Mouse (Mus musculus) heart, adult 18-20 months (tissue): ENCODE measurements around the gene Rab11fip5. TPM values are rescaled to one million over a fixed set of nuclear protein-coding genes. Genes with fewer than 3 reads are reported as not detected.

ENCODE experiments used
- DNase-seq, 2 experiments: peaks; one replicate each; pipeline ENCODE4 v3.0.0; 2021 to 2022; ENCODE audit warnings: mixed read lengths in 1 of 2
- total RNA-seq, 2 experiments: library from RNA; stranded (reverse); gene quantifications; 2 replicates each; pipeline ENCODE4 v1.2.3; 2021

The Rab11fip5 gene
- total RNA-seq, 2 experiments from 2014 or later, result 56.3 to 75.5 TPM

DNA sequence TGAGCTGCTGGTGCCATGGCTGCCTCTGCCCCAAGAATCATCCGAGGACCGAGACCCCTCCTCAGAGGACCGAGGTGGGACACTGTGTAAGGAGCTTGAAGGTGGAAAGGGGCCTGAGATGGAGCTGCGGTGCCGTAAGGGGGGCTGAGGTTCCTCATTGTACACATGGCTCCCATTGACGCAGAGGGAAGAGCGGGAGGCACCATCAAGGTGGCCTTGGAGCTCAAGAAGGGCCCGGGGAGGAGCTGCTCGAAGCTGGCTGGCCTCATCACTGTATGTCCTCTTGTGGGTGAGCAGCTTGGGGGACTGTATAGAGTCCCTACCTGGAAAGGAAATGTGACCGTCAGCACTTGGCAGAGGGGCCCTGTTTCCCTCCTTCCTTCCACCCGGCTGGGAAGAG is 26.3 kb downstream of the Rab11fip5 start:
- DNase-seq, result no peak

DNA sequence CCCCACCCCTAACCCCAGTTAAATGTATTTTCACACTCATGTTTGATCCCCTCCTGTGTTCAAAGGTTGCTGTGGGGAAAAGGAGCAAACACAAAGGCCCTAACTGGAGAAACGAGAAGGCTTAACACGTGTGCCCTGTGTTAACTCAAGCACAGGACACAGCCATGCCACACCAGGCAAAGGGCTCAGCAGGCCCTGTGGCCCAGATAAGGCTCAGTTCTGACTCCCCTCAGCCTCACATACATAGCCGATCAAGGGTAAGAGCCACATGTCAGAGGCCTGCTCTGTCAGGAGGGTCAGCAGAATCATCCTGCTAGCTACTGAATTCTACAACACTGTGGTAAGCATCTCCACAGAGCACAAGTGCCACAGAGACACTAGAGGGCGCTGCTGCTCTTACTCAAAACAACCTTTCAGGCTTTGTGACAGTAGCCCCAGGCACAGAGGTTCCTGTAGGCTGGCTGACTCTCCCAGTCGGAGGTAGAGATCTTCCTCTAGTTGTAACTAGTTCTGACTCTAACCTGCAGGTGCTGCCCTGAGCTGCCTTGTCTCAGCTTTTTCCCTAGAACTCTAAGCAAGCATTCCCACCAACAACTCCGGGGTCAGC is 28.3 kb downstream of the Rab11fip5 start:
- DNase-seq, result peak; percentile 86 to 93

DNA sequence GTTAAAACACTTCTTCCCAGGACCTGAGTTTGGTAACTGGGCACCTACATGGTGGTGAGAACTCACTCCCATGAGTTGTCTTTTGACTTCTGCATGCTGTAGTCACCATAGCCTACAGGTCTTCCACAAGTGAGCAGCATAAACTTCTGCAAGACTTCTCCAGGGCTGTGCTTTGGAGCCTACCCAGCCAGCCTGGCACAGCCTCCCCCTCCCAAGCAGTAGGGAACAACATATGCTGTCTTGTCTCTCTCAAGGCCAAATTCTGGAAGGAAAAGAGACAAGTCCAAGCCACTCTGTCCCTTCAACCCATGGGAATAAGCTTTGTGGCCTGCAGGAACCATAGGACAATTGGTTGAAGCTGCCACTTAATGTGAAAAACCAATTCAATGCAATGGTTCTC is 29.5 kb downstream of the Rab11fip5 start:
- no peak for DNase-seq

DNA sequence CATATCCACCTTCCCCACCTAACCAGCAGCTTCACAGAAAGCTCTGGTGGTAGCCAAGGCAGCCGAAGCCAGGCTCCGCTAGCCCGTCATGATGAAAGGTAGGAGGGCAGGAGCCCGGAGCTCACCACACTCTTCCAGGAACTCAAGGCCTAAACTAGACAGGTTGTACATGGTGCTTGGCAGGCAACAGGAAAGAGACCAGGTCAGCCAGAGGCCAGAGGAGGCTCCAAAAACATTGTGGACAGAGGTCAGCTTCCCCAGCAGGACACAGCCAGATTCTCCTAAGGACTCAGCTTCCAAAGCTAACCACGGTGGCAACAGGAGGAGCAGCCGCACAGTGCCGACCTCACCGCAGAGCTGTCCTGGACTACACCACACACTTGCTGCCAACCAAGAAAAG is 31.4 kb downstream of the Rab11fip5 start:
- DNase-seq, result peak in 1 of 2 experiments; percentile 49

DNA sequence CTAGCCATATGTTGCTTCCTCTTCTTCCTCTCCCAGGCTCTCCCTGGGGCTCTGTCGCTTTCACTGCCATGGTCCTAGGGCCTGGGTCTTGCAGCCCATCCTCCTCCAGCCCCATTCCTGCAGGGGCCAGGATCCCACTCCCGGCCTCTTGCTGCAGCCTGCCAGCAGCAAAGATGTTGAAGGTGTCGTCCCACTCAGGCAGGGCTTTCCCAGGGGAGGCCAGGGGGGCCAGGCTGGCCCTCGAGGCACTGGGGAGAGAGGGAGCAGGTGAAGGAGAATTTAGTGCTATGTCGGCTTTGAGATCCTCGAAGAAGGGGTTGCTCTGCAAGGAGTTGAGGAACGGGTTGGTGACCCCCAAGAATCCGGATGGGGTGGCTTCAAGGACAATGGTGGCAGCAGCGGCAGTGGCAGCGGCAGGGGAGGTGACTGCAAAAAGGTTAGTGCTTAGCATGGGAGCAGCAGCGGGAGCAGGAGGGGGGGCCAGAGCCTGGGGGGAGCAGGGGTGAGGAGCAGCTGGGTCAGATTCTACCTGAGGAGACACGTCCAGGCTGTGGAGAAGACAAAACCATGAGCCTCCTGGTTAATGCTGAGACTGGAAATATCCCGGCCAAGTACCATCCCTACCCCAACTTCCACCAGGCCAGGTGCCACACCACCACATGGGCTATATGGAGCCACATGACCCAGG is 32.5 kb downstream of the Rab11fip5 start:
- DNase-seq, result no peak

DNA sequence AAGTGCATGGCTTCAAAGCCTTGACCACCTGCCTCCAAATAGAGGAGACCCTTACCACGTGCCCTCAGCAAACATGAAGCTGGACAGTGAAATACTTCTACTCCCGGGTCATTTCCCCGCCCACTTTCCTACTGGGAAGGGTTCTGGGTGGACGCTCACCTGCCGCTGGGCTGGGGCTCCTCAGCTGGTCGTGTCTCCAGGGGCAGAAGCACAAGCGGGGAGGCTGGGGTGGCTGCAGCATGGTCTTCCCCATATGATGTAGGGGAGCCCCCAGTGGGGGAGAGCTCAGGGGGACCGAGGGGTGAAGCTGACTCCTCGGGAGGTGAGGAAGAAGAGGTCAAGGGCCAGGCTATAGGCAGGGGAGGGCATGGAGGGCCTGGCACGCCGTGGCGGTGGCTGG is 34.2 kb downstream of the Rab11fip5 start:
- DNase-seq, result no peak

DNA sequence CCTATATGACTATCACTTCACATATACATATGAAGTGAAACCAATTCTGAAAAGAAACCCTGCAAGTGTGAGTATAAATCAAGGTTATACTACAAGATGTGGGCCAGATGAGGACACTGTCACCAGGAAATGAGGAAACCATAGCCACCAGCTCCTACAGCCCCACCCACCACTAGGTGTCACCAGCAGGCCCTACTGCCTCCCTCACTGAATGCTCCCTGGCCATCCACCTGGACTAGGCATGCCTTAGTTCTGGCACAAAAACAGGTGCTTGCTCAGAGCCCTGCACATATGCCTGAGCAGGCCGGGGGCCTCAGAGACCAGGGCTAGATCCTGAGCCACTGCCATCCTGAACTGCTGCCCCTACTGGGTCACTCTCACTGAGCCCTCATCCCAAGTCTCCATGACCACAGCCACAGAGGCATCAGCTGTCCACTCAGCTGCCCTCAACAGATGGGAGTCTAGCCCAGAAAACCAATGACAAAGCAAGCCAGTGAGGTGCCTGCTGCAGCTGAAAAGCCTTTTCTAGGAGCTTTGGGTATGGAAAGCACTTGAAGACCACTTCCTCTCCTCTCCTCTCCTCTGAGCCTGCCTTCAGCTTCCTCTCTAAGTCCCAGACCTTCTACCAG is 35.0 kb downstream of the Rab11fip5 start:
- DNase-seq, result peak in 1 of 2 experiments; percentile 63

DNA sequence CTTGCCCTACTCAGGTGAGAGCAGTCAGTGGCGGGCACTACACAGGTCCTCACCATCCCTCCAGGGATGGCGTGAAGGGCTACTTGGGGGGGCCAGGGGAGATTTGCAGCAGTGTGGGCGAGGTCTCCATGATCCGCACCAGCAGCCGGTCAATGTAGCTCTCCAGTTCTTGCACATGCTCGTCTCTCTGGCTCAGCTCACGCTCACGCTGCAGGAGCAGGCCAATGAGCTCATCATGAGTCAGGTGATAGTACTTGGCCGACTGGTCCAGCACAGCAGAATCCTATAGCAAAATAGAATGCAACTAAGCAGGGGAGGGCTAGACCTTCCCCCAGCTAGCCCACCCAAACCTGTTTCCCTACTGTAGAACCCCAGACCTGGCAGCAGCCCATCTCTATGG is 37.5 kb downstream of the Rab11fip5 start:
- DNase-seq, result no peak

DNA sequence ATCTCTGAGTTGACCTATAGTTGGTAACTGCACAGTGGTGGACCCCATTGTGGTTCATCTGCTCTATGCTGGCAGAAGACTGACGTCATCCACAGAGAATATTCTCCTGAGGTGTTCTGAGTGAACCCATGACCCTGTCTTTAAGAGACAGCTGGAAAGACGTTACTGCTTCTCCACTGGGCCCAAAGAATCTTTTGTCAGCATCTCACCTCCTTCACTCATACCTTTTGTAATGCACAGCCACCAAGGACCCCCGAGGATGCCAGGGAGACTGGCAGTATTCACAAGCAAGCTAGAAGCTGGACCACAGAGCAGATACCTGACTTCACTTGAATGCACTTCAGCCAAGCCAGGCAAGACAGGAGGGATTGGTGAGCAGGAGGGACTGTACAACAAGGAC is 39.1 kb downstream of the Rab11fip5 start:
- DNase-seq, result no peak

DNA sequence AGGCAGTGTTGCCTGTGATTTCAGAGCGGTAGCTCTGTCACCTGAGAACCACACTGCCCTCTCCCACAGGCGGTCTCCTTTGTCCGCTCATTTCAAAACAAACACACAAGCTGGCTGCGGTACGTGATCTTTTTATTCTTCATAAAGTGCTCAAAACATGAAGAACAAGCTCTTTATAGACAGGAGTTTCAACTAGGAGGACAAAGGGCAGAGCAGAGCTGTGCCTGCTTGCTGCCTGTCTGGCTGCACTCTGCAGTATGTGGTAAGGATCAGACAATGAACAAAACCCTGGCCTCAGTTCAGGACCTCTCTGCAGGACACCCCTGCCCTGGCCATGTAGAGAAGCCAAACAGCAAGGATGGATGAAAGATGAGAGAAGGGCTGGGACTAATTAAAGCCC is 39.6 kb downstream of the Rab11fip5 start:
- DNase-seq, result no peak

DNA sequence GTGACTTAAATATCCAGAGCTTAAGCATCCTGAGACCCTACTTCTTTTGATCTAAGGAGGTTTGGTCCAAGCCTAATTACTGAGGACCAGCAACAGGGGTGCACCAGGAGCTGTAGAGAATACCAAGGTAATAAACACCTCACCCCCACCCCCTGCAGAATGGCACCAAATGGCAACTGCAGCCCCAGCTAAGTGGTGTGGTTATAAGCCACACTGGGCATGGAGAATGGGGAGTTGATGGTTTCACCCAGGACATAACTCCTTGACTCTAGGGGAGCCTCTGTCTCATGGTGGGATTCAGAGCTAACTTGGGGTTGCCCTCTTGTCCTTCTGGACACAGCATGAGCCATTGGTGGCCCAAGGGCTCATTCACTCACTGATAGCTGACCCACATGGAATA is 40.2 kb downstream of the Rab11fip5 start:
- DNase-seq, result no peak

DNA sequence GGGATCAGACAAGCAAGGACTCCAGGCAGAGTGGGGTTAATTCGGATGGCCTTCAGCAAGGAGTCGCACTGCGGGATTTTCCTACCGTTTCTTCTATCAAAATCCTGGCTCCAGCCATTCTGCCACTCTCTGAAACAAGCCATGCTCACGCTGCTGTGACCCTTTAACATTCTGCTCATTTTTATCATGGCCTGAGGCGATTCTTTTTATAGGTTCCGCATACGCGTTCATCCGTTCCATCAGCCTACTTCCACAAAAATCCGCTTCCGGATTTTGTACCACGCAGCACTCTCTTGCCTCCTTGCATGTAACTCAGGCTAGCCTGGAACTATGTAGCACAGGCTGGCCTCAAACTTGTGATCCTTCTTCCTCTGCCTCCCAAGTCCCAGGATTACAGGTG is 40.7 kb downstream of the Rab11fip5 start:
- peak in 1 of 2 experiments; percentile 36 for DNase-seq

DNA sequence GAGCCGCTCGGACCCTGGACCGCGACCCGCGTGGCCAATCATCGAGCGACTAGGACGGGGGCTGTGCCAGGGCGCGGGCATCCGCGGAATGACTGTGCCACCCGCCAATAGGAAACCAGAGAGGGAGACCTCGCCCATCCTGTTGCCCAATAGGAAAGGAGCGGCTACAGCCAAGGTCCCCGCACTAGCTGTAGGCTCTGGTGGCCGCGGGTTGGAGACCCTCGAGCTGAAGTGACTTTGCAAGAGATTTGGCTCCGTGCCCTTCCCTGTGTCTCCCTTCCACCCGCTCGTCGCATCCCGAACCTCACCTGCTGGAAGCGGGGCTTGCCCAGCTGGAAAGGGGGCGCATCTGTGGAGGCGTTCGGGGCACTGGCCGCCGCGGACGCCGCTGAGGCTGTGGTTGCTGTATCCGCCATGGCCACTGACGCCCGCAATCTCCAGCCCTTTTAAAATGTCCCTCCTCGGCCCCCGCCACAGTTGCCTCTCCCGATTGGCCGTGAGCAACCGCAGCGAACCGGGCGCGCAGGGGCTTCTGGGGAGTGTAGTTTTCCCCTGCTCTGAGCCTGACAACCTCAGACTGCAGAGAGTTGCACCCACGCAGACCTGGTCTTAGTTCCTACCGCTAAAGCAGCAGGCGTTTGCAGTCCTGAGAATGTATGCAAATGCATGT is 41.3 kb downstream of the Rab11fip5 start, which contains the start of gene Sfxn5:
TSS of gene Sfxn5 (minus strand) at position 423 of the 670 bp plus-strand sequence.
- DNase-seq, result peak; percentile 97

DNA sequence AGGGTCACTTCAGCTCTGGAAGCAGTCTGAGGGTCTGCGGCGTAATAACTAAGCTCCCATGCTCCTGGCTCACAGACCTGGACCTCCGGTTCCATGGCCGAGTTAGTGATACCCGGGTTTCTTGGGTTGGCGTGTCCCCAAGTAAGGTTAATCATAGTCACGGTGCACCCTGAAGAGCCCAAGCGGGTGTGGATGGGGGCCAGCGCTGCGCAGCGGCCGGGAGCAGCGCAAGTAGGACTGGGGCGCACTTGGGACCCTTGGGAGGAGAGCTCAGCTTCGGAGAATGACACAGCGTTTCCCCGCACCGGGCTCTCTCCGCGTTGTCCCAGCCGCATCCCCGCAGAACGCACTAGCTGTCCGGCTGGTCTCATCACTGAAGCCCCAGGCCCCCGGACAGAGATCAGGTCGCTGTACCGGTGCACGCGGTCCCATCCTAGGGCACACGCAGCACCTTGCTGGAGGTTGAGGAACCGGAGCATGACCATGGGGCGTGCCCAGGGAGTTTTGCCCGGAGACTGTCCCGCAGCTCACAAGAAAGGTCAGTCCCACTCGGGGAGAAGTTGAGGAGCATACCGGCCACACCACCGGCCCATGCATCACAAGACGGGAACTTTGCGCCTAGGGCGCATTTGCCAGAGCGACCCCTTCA is 42.0 kb downstream of the Rab11fip5 start:
- DNase-seq, result no peak

DNA sequence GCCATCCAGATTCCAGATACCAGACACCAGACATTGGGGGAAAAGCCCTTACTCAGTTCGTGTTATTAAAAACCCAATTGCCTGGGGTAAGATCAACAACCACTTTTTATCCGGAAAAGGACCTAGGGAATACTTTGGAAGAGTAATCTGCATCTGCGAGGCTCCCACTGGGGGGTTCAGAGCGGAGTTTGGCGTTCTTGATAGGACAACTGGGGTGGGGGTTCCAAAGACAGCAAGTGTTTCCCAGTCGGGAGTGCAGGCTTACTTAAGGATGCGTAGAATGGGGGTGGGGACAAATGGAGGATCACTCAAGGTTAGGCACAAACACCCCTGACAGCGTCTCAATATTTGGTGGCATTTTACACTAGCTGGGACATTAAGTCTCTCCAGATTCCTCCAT is 42.7 kb downstream of the Rab11fip5 start:
- no peak for DNase-seq

DNA sequence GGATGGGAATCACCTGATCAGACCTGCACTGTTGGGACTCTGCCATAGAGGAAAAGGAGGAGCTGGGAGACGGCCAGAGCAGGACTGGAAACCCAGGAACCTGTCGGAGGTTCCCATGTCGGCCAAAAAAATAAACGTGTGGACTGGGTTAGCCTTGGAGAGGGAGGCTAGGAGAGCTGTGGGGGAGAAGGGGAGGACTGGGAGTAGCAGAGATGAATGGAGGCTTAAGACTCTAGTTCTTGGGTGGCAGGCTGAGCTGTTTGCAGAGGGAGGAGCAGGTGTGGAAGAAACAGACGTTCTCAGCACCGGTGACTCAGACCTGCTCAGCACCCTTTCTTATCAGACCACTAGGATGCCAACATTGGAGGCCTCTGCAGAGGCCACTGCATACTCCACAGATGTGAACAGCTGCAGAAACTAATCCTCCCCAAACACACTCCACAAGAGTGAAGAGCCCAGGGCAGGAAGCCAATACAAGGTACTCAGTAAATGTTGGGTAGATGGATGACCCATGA is 43.2 kb downstream of the Rab11fip5 start:
- DNase-seq, result peak in 1 of 2 experiments; percentile 42

DNA sequence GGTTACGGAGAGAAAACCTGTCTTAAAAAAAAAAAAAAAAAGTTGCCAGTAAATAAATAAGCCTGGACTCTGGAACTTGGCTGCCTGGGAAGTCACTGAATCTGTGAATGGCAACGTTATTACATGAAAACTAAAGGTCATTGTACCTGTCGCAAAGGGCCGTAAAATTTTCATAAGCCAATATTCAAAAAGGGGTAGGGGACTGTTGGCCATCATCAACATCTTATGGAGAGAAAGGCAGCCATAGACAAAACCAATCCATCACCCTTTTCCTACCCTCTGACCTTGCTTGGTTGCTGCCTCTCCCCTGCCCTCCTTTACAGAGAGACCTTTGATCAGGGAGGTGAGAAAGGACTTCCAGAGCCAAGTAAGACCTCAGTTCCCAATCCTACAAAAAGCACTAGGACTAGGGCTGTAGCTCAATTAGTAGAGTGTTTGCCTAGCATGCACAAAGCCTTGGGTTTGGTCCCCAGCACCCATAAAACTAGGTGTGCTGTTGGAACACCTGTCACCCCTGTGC is 44.7 kb downstream of the Rab11fip5 start:
- no peak for DNase-seq

DNA sequence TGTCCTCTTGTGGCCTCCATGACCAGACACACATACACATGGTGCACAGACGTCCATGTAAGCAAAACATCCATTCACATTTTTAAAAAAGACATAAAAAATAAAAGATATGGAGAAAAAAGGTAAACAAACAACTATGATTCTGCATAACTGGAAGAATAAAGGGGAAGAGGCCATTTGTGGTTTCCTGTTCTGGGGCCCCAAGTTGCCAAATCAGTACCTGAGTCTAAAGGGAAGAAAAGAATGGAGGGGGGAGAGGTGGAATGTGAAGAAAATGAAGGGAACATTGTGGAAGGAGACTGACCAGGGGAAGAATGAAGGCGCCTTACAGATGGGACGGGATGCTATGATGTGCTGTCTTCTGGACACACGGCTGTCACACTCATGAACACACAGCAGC is 47.9 kb downstream of the Rab11fip5 start:
- DNase-seq, result no peak

DNA sequence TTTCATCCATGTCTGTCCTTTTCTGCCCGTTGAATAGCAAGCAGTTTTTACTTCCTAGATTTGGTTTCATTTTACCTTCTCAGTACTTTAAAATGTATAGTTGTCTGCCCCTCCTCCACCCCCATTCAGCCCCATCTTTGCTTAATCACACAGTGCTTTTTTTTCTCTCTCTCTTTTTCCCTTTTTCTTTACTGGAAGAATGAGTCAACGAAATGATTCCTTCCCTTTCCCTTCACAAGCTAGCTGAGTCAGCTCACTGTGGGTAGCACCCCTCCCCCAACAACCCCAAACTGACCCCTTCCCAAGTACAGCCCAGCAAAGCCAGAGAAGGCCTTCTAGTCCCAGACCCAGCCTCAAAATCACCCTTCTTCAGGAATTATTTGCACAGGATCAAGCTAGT is 49.3 kb downstream of the Rab11fip5 start:
- no peak for DNase-seq

DNA sequence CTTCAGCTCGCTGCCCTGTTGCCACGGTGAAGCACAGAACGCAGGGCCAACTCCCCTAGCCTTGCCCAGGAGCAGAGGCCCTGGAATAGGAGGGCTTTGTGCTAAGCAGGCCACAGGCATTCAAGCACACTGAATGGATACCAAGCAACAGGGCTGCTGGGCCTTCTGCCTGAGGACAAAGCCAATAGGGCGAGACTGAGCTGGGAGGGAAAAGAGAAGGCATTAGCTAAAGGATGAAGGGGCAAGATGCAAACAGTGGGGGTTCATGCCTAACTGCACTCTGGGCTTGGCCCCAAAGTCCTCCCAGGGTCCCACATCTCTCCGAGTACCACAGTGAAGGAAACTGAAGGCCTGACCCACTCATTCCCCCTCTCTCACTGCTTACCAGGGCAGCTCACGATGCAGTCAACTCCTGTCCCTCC is 54.0 kb downstream of the Rab11fip5 start:
- no peak for DNase-seq

DNA sequence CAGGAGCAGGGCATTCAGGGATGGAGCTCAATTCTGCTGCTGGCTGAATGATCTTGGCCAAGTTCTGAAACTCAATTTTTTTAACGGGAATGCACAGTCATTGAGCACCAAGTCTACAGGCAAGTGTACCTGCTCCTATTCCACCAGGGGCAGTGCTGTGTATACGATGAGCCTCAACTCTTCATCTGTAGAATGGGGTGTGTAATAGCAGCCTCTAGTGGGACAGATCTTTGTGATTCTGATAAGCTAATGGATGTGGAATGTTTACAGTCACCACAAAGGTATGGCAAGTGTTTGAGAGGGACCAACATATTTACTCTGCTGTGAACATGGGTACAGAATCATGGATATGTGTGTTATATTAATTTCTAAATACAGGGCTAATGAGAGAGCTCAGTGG is 58.2 kb downstream of the Rab11fip5 start:
- no peak for DNase-seq
